Mouse (Mus musculus): ENCODE results near the gene Ndrg4.

Gene Ndrg4

GRCm38 (mm10) chr8:95716546-95717335 lies 40.0 kb downstream of the Ndrg4 start:
- WGBS = 17% methylated on average over 21 of the region's 21 CpGs

GRCm38 (mm10) chr8:95727625-95728024 lies 50.8 kb downstream of the Ndrg4 start:
- 83% methylated on average over 4 of the region's 4 CpGs for WGBS

GRCm38 (mm10) chr8:95738596-95738995 lies 61.8 kb downstream of the Ndrg4 start:
- WGBS = 52% methylated on average over 7 of the region's 7 CpGs

DNA sequence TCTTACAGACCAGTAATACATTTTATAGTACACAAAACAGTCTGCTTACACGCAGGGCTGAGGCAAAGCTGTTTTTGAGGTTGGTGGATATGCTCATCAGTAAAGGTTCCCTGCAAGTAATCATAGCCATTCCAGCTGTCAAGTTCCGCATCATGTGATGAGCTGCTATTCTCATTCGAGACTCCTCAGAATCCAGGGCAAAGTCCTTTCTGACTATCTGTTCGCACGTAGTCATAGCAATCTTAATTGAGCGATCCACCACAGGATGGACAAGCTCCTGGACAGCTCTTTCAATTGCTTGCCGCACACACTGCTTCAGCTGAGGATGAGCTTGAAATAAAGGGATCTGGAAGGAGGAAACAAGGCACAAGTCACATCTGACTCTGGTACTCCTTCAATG lies 65.0 kb downstream of the Ndrg4 start:
- 74% methylated on average over 7 of the region's 7 CpGs for WGBS

GRCm38 (mm10) chr8:95748028-95748427 lies 71.2 kb downstream of the Ndrg4 start:
- WGBS = 76% methylated on average over 4 of the region's 4 CpGs

DNA sequence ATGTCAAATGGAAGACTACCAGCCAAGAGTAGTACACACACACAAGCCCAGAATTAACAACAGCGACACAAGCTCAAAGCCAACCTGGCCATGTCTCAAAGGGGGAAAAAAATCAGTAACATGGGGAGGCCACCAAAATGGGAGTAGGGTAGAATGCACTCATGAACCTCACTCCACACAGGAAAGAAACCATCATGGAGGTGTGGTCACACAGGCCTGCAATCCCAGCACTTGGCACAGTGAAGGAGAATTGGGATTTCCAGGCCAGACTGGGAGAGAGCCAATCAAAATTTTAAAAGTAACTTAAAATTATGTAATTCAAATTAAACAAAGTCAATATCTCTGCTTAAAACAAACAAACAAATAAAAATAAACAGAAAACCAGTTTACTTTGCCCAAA lies 75.1 kb downstream of the Ndrg4 start:
- 95% methylated on average over 1 of the region's 1 CpGs for WGBS

DNA sequence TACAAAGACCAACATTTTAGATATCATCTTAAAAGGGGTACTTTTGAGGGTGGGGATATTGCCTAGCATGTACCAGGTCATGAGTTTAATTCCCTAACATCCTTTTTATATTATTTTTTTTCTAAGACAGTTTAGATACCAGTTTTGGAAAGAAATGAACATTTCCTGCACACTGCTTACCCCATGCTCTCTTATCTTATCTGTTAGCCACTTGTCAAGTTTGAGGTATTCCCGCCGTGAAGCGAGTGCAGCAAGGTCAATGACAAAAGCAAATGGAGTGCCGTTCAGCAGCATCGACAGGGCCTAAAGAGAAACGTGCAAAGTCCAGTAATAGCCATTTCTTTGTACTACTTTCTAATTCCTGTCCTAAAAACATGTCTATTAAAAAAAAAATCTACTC lies 83.5 kb downstream of the Ndrg4 start:
- WGBS = 94% methylated on average over 6 of the region's 6 CpGs

DNA sequence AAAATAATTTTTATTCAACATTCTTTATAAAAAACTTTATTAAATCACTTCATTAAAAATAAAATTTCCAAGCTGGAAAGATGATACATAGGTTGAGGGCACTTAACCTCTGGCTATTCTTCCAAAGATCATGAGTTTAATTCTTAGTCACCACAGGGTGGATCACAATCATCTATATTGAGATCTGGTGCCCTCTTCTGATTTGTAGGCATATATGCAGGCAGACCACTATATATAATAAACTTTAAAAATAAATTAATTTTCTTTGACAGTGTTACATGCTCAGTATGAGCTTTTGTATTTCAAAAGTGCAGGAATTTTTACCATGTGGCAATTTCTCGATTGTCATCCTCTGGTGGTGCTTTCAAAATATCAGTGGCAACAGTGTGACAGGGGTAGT lies 87.4 kb downstream of the Ndrg4 start:
- 85% methylated on average over 1 of the region's 1 CpGs for WGBS

Measured in cerebral cortex, adult 2 months (tissue).